Mouse (Mus musculus): ENCODE measurements at regions not wholly inside any gene's neighbourhood (a gene's known extent, or its start where the extent isn't known, plus 50 kb on each side); places are given as distances from the start of the nearest gene placed in this dataset.

DNA sequence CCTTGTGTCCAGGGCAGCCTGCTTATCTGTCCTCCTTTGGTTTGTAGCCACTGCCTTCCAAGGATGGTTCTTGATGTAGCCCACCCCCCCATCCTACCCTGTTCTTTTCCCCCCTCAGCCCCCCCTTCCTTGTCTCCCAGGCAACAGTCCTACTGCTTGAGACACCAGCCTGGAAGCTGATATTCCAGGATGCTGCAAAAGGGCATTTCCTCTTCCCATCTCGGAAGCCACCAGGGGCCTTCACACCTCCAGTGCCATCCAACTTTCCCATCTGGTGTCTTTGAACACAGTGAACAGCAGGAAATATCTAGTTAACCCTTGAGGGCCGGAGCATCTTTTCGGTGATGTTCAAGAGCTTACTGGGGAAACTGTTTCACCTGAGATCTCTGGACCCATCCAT, 63.7 kb upstream of the Smndc1 start:
- H3K4me3 ChIP-seq (replicated peaks in 1 of 3; ENCODE audit: low read depth in 2 of 3, low read length in 2 of 3, poor library complexity in 1 of 3): no peak overlapping the region
- no peak for DNase-seq (ENCODE audit: extremely low read depth)
- H3K9ac ChIP-seq (ENCODE audit: insufficient read depth, low read depth): no peak overlapping the region
- in situ Hi-C loops (cut with MboI; ENCODE audit: low pct_ligation_motif_present, low pct_unique_long_range_greater_than_20kb, low sequenced_read_pairs): no loop called here
- no peaks in the 10 kb centered on the region for H3K79me2 ChIP-seq (replicated peaks; ENCODE audit: control insufficient read depth, extremely low read depth, insufficient read depth, poor library complexity, severe bottlenecking)
- H3K36me3 ChIP-seq (replicated peaks in 1 of 2; ENCODE audit: control insufficient read depth in 1 of 2, insufficient read depth in 1 of 2, low read length in 1 of 2): no peaks in the 10 kb centered on the region
- dilution Hi-C loops (cut with MboI; ENCODE audit: extremely low pct_ligation_motif_present, extremely low pct_unique_long_range_greater_than_20kb, low sequenced_read_pairs): no loop called here
- peaks cover 17 to 49% of the 10 kb centered on the region in 2 experiments for H3K4me1 ChIP-seq (ENCODE audit: control insufficient read depth in 1 of 2, insufficient read depth in 2 of 2)
- H3K4me2 ChIP-seq (ENCODE audit: insufficient read depth, low read depth, poor library complexity, severe bottlenecking): no peak overlapping the region
- no peaks in the 10 kb centered on the region for H3K27me3 ChIP-seq (replicated peaks)
- no peaks in the 10 kb centered on the region for H3K9me3 ChIP-seq (replicated peaks; ENCODE audit: low read length)
- H3K27ac ChIP-seq (ENCODE audit: insufficient read depth, low read depth): no peak overlapping the region
- TF ChIP-seq TCF12 (IDR thresholded peaks at IDR 0.05; ENCODE audit: low read depth, low read length) (no peak), ZNF384 (IDR thresholded peaks at IDR 0.05; ENCODE audit: low read depth, low read length) (no peak), MXI1 (IDR thresholded peaks at IDR 0.05; ENCODE audit: low read depth, low read length) (no peak), ZMIZ1 (IDR thresholded peaks at IDR 0.05; ENCODE audit: low read depth, low read length) (no peak), JUND (conservative IDR thresholded peaks at IDR 0.05; ENCODE audit: low read depth, low read length) (no peak), ZKSCAN1 (IDR thresholded peaks at IDR 0.05; ENCODE audit: borderline replicate concordance, low read depth, low read length) (no peak), TBP (conservative IDR thresholded peaks at IDR 0.05; ENCODE audit: low read depth, low read length) (no peak), EP300 (IDR thresholded peaks at IDR 0.05; ENCODE audit: low read length) (no peak)

DNA sequence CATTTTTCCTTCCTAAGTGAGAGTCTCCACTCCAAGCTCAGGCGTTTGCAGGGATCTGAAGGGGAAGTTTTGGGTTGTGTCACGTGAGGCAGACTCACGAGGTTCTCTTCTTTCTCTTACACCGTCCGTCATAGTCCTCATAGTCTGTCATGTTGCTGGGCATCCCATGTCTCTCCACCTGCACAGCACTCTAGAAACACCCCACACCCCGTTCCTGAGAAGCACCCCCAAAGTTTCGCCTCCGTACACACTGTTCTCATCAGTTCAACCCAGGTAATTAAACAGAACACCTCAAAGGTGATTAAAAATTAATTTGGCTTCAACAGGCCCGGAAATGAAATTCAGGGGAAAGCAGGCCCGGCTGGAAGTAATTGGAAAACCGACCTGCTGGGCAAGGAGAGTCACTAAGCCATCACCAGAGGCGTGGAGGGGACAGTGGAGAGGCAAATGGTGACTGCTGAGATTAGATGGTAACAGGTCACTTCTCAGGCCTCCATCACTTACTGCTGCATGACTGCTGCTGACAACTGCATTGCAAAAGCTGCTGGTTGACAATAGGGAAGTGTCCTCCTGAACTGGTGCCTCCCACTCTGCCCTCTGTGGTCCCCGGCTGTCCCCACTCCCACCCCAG, 63.1 kb upstream of the Smndc1 start:
- no peaks in the 10 kb centered on the region for H3K79me2 ChIP-seq (replicated peaks; ENCODE audit: control insufficient read depth, extremely low read depth, insufficient read depth, poor library complexity, severe bottlenecking)
- dilution Hi-C loops (cut with MboI; ENCODE audit: extremely low pct_ligation_motif_present, extremely low pct_unique_long_range_greater_than_20kb, low sequenced_read_pairs) (no loop called here), in situ Hi-C loops (cut with MboI; ENCODE audit: low pct_ligation_motif_present, low pct_unique_long_range_greater_than_20kb, low sequenced_read_pairs) (no loop called here)
- H3K9me3 ChIP-seq (replicated peaks; ENCODE audit: low read length): no peaks in the 10 kb centered on the region
- no peak overlapping the region for H3K4me2 ChIP-seq (ENCODE audit: insufficient read depth, low read depth, poor library complexity, severe bottlenecking)
- no peak overlapping the region for H3K4me3 ChIP-seq (replicated peaks in 1 of 3; ENCODE audit: low read depth in 2 of 3, low read length in 2 of 3, poor library complexity in 1 of 3)
- no peaks in the 10 kb centered on the region for H3K36me3 ChIP-seq (replicated peaks in 1 of 2; ENCODE audit: control insufficient read depth in 1 of 2, insufficient read depth in 1 of 2, low read length in 1 of 2)
- no peaks in the 10 kb centered on the region for H3K27me3 ChIP-seq (replicated peaks)
- no peak overlapping the region for H3K9ac ChIP-seq (ENCODE audit: insufficient read depth, low read depth)
- no peak for TF ChIP-seq PAX5 (IDR thresholded peaks at IDR 0.05; ENCODE audit: low read length)
- TF ChIP-seq E2F4 (IDR thresholded peaks at IDR 0.05; ENCODE audit: insufficient replicate concordance, low read depth, low read length): no peak
- TF ChIP-seq RAD21 (IDR thresholded peaks at IDR 0.05; ENCODE audit: low read depth, low read length): no peak
- TF ChIP-seq ZC3H11A (IDR thresholded peaks at IDR 0.05; ENCODE audit: low read depth, low read length): no peak
- TF ChIP-seq MEF2A (IDR thresholded peaks at IDR 0.05; ENCODE audit: borderline replicate concordance, low read depth, low read length): no peak
- no peak for TF ChIP-seq USF1 (IDR thresholded peaks at IDR 0.05; ENCODE audit: low read depth, low read length)
- no peak for TF ChIP-seq BHLHE40 (IDR thresholded peaks at IDR 0.05; ENCODE audit: low read depth, low read length)
- no peak for TF ChIP-seq CHD1 (IDR thresholded peaks at IDR 0.05; ENCODE audit: low read depth, low read length)
- no peak for DNase-seq (ENCODE audit: extremely low read depth)
- no peak overlapping the region for H3K27ac ChIP-seq (ENCODE audit: insufficient read depth, low read depth)
- H3K4me1 ChIP-seq (ENCODE audit: control insufficient read depth in 1 of 2, insufficient read depth in 2 of 2): peaks cover 21 to 54% of the 10 kb centered on the region in 2 experiments
